Mouse (Mus musculus) hindbrain, embryonic 11.5 days (tissue): Measurements from ENCODE around the gene Hmx1. TPM values are rescaled to one million over a fixed set of nuclear protein-coding genes. Genes with fewer than 3 reads are reported as not detected.

ENCODE experiments used
- ATAC-seq: fragments of 200-750 bp; cut with Nextera tagmentation; 2 replicates; pipeline ENCODE4 v1.8.0; 2017; ENCODE audit warnings: mild to moderate bottlenecking, moderate TSS enrichment, moderate library complexity; ENCODE audit not compliant: low FRiP score
- DNase-seq: peaks from one replicate; pipeline ENCODE4 v3.0.0-alpha.2; 2015; ENCODE audit warnings: low spot score
- H3K27ac ChIP-seq: fragments of 300-500 bp; sonication (generic); 2 replicates; pipeline ENCODE4 v1.5.1; 2014; ENCODE audit warnings: mild to moderate bottlenecking, low read depth, low read length
- H3K27me3 ChIP-seq: fragments of 300-500 bp; sonication (generic); 2 replicates; pipeline ENCODE4 v1.6.1; 2014; ENCODE audit warnings: mild to moderate bottlenecking, low read length, moderate library complexity, mixed read lengths; ENCODE audit not compliant: control insufficient read depth, insufficient read depth
- H3K36me3 ChIP-seq: fragments of 300-500 bp; sonication (generic); 2 replicates; pipeline ENCODE4 v1.6.1; 2014; ENCODE audit warnings: mild to moderate bottlenecking, low read length, moderate library complexity, mixed read lengths; ENCODE audit not compliant: control insufficient read depth, insufficient read depth
- H3K4me1 ChIP-seq: fragments of 300-500 bp; sonication (generic); replicated peaks from 2 replicates; pipeline ENCODE4 v1.6.1; 2014; ENCODE audit warnings: low read length, mixed read lengths; ENCODE audit not compliant: control insufficient read depth, insufficient read depth
- H3K4me2 ChIP-seq: fragments of 300-500 bp; sonication (generic); replicated peaks from 2 replicates; pipeline ENCODE4 v1.6.1; 2014; ENCODE audit warnings: mild to moderate bottlenecking, low read depth, low read length
- H3K4me3 ChIP-seq: fragments of 300-500 bp; sonication (generic); 2 replicates; pipeline ENCODE4 v1.5.1; 2014; ENCODE audit warnings: low read depth, low read length
- H3K9ac ChIP-seq: fragments of 300-500 bp; sonication (generic); 2 replicates; pipeline ENCODE4 v1.6.1; 2014; ENCODE audit warnings: low read depth, low read length
- H3K9me3 ChIP-seq: fragments of 300-500 bp; sonication (generic); 2 replicates; pipeline ENCODE4 v1.6.1; 2016; ENCODE audit warnings: low read length; ENCODE audit not compliant: control insufficient read depth
- WGBS: fragments of 180-500 bp; shearing (Covaris S2); extraction: QIAGEN DNeasy Blood & Tissue Kit; methylation state at CpG from one replicate; pipeline ENCODE4 v1.1.7; 2014; 5-methylcytosine and 5-hydroxymethylcytosine counted together
- polyA plus RNA-seq: library from polyadenylated mRNA; unstranded; fragments of >200 nt; fragmentation: Nextera tagmentation; extraction: Ambion mirVana; gene quantifications from 2 replicates; pipeline ENCODE4 v1.2.1, GENCODE M21; 2014

Hmx1 gene
- polyA plus RNA-seq, 1 experiment from 2014 or later: 6.9 TPM

- ATAC-seq (no peak), DNase-seq (no peak)
- Histone ChIP-seq H3K4me2 (no peak overlapping the region), H3K9ac (no peak overlapping the region), H3K9me3 (no peaks in the 10 kb centered on the region), H3K36me3 (no peaks in the 10 kb centered on the region), H3K27me3 (peaks cover 24% of the 10 kb centered on the region), H3K4me1 (no peaks in the 10 kb centered on the region; the same call in 1 of the 2 replicates), H3K27ac (no peak overlapping the region), H3K4me3 (no peak overlapping the region)
- 31% methylated on average over 12 of the region's 12 CpGs for WGBS
These were observed 23.9 kb downstream of the Hmx1 start for GRCm38 (mm10) chr5:35412833-35413232.

- Histone ChIP-seq H3K4me2 (no peak overlapping the region), H3K9me3 (no peaks in the 10 kb centered on the region), H3K36me3 (no peaks in the 10 kb centered on the region), H3K4me1 (no peaks in the 10 kb centered on the region; the same call in 1 of the 2 replicates), H3K27ac (no peak overlapping the region), H3K4me3 (no peak overlapping the region), H3K27me3 (peaks cover 24% of the 10 kb centered on the region), H3K9ac (no peak overlapping the region)
- DNase-seq (no peak), ATAC-seq (no peak)
- WGBS: 15% methylated on average over 7 of the region's 7 CpGs
These were observed 28.8 kb downstream of the Hmx1 start for GRCm38 (mm10) chr5:35417707-35418106.

- no peak overlapping the region for H3K4me3 ChIP-seq
- H3K36me3 ChIP-seq: no peaks in the 10 kb centered on the region
- ATAC-seq: no peak
- DNase-seq: no peak
- no peak overlapping the region for H3K4me2 ChIP-seq
- no peaks in the 10 kb centered on the region for H3K9me3 ChIP-seq
- H3K27me3 ChIP-seq: peaks cover 5% of the 10 kb centered on the region; the same call in 1 of the 2 replicates
- 79% methylated on average over 4 of the region's 4 CpGs for WGBS
- H3K9ac ChIP-seq: no peak overlapping the region
- H3K4me1 ChIP-seq: peaks cover 7% of the 10 kb centered on the region; the same call in 1 of the 2 replicates
- no peak overlapping the region for H3K27ac ChIP-seq
These were observed 32.7 kb downstream of the Hmx1 start for GRCm38 (mm10) chr5:35421622-35422021.

- H3K27me3 ChIP-seq: 0 out of 2 replicates have a peak, but pooled peaks cover 4% of the 10 kb centered on the region
- 6% methylated on average over 11 of the region's 11 CpGs for WGBS
- DNase-seq (peak; percentile 44), ATAC-seq (0 out of 2 replicates have a peak, but pooled peaks have one; percentile 33)
- no peak overlapping the region for H3K9ac ChIP-seq
- no peak overlapping the region for H3K4me2 ChIP-seq
- no peak overlapping the region for H3K4me3 ChIP-seq
- H3K36me3 ChIP-seq: no peaks in the 10 kb centered on the region
- no peak overlapping the region for H3K27ac ChIP-seq
- H3K9me3 ChIP-seq: no peaks in the 10 kb centered on the region
- H3K4me1 ChIP-seq: peaks cover 8% of the 10 kb centered on the region; the same call in 1 of the 2 replicates
These were observed 36.3 kb downstream of the Hmx1 start for GRCm38 (mm10) chr5:35425218-35425617.

- 71% methylated on average over 6 of the region's 6 CpGs for WGBS
- Histone ChIP-seq H3K4me3 (no peak overlapping the region), H3K9ac (no peak overlapping the region), H3K4me2 (no peak overlapping the region), H3K27ac (no peak overlapping the region), H3K36me3 (no peaks in the 10 kb centered on the region), H3K27me3 (0 out of 2 replicates have a peak, but pooled peaks cover 2% of the 10 kb centered on the region), H3K9me3 (no peaks in the 10 kb centered on the region), H3K4me1 (peaks cover 8% of the 10 kb centered on the region; the same call in 1 of the 2 replicates)
- no peak for DNase-seq
- ATAC-seq: no peak
These were observed 39.0 kb downstream of the Hmx1 start for GRCm38 (mm10) chr5:35427901-35428300.

- Histone ChIP-seq H3K4me2 (no peak overlapping the region), H3K36me3 (no peaks in the 10 kb centered on the region), H3K9ac (no peak overlapping the region), H3K9me3 (no peaks in the 10 kb centered on the region), H3K27ac (no peak overlapping the region), H3K4me3 (no peak overlapping the region), H3K4me1 (peaks cover 8% of the 10 kb centered on the region; the same call in 1 of the 2 replicates), H3K27me3 (0 out of 2 replicates have a peak, but pooled peaks cover 2% of the 10 kb centered on the region)
- no peak for DNase-seq
- ATAC-seq: no peak
- WGBS: 79% methylated on average over 6 of the region's 6 CpGs
These were observed 39.5 kb downstream of the Hmx1 start for GRCm38 (mm10) chr5:35428421-35428820.

DNA sequence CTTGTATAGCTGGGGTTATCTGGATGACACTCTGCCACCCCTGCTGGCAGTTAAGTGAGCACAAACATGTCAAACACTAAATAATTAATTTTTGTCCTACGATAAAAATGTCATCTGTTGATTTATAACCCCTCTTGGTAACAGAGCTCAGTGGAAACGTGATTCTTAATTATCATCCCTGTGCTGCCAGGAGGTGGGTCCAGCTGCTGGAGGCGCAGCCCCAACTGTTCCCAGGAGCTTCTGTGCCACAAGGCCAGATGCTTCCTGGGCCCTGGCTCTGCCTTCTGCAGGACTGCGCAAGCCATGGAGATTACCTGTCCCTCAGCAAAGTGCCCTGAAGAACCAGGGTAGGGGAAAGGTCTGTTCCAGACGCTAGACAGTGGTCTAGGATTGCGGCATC lies 43.2 kb downstream of the Hmx1 start:
- Histone ChIP-seq H3K9me3 (no peaks in the 10 kb centered on the region), H3K36me3 (no peaks in the 10 kb centered on the region), H3K4me2 (no peak overlapping the region), H3K27me3 (0 out of 2 replicates have a peak, but pooled peaks cover 2% of the 10 kb centered on the region), H3K9ac (no peak overlapping the region), H3K4me1 (no peaks in the 10 kb centered on the region), H3K27ac (no peak overlapping the region), H3K4me3 (no peak overlapping the region)
- ATAC-seq: no peak
- 67% methylated on average over 6 of the region's 6 CpGs for WGBS
- DNase-seq: no peak

- WGBS: 45% methylated on average over 5 of the region's 5 CpGs
- no peak for DNase-seq
- Histone ChIP-seq H3K36me3 (no peaks in the 10 kb centered on the region), H3K27me3 (0 out of 2 replicates have a peak, but pooled peaks cover 2% of the 10 kb centered on the region), H3K9ac (no peak overlapping the region), H3K27ac (no peak overlapping the region), H3K4me1 (no peaks in the 10 kb centered on the region), H3K9me3 (no peaks in the 10 kb centered on the region), H3K4me3 (no peak overlapping the region), H3K4me2 (no peak overlapping the region)
- no peak for ATAC-seq
These were observed 45.1 kb downstream of the Hmx1 start for GRCm38 (mm10) chr5:35434038-35434437.

DNA sequence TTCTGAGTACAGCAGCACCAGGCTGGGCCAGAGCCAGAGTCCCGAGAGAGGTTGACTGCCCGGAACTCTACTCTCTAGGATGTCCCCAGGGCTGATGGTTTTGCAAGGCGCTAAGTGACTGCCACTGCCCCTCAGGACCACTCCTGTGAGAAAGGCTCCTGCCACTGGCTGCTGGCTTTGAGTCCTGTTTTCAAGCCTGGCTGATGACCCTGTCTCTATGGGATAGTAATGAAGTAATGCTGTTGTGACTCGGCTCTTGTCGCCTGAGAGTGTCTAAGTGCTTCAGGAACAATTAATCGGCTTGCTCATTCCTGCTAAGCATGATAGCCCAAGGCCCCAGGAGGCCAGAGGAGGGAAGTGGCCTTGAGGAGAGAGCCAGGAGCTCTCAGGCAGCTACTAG lies 45.8 kb downstream of the Hmx1 start:
- H3K36me3 ChIP-seq: no peaks in the 10 kb centered on the region
- H3K27ac ChIP-seq: no peak overlapping the region
- H3K4me2 ChIP-seq: no peak overlapping the region
- 66% methylated on average over 6 of the region's 6 CpGs for WGBS
- no peak overlapping the region for H3K9ac ChIP-seq
- no peak overlapping the region for H3K4me3 ChIP-seq
- no peaks in the 10 kb centered on the region for H3K4me1 ChIP-seq
- ATAC-seq (no peak), DNase-seq (no peak)
- H3K27me3 ChIP-seq: 0 out of 2 replicates have a peak, but pooled peaks cover 2% of the 10 kb centered on the region
- no peaks in the 10 kb centered on the region for H3K9me3 ChIP-seq
